Mouse (Mus musculus) liver, adult 2 months (tissue): ENCODE measurements at regions not wholly inside any gene's neighbourhood (a gene's known extent, or its start where the extent isn't known, plus 50 kb on each side); places are given as distances from the start of the nearest gene placed in this dataset.

Experiments used
- CTCF ChIP-seq: fragments of 200-500 bp; IDR thresholded peaks from 2 replicates; pipeline ENCODE4 v1.5.1; 2011; ENCODE audit warnings: low read depth, low read length, control low read depth
- POLR2A ChIP-seq: fragments of 200-500 bp; IDR thresholded peaks from 2 replicates; pipeline ENCODE4 v1.6.1; 2011; ENCODE audit warnings: low read length, control low read depth; ENCODE audit not compliant: insufficient read depth; ENCODE audit errors: extremely low read depth

DNA sequence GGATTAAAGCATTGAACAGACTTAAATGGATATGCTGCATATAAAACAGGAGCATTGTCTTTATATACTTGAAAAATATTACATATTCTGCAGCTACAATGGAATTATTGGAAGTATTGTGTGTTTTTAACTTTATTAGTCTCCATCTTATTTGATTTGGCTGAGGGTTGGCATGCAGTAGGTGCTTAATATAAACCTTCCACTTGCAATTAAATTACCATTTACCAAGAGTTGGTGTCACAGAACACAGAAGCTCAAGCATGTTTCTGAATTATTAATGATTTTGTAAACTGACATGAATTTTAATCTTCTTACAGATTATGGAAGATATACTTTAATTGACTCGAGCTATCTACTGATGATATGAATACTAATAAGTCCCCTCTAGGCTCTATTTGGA, 240.3 kb downstream of the Sis start:
- TF ChIP-seq CTCF = no peak
- TF ChIP-seq POLR2A = no peak
